Comparison of ENCODE assay signal across 18 mouse cellular contexts in the genomic region with DNA sequence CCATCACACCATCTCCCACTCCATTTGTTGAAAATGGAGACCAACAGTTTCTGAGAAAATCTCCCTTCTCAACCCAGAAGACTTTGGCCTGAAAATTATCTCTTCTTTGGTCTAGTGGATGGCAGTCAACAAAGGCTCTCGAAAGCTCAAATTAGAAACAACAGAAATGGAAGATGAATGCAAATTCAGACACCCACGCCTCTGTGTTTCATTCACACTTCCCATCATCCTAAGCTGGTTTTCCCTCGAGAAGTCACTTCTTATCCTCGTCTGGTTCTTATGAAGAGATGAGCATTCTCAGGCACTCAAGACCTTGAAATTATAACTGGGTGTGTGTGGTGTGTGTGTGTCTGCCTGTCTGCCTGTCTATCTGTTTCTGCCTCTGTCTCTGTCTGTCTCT.
"Had no signal": no experiment of that assay in that cellular context is flagged by ENCODE, and none has a peak within 500 bp of the region (broad histone marks: within the 10 kb centered on the region; RNA-seq: fewer than 3 reads in every experiment).

No protein-coding gene starts in this region.

- H3K36me3 ChIP-seq: limb, embryonic 10.5 days; liver, embryonic 15.5 days; midbrain, embryonic 13.5 days; neural tube, embryonic 15.5 days had no signal

- H3K9me3 ChIP-seq: liver, embryonic 15.5 days; midbrain, embryonic 13.5 days; neural tube, embryonic 15.5 days had no signal

- ATAC-seq: lung, postnatal 0 days; midbrain, embryonic 13.5 days had no signal

- DNase-seq: kidney, adult 11 months; kidney, adult 9 months; kidney, postnatal 36 days; layer of hippocampus, adult 9-11 months; lung, adult 2 months; lung, postnatal 36 days; thymus, adult 18-20 months; thymus, postnatal 25 days had no signal

- H3K27me3 ChIP-seq: liver, embryonic 15.5 days; midbrain, embryonic 13.5 days; neural tube, embryonic 15.5 days had no signal

- H3K4me2 ChIP-seq: liver, embryonic 11.5 days; liver, embryonic 15.5 days; midbrain, embryonic 13.5 days; neural tube, embryonic 15.5 days had no signal

- H3K4me1 ChIP-seq: limb, embryonic 10.5 days; liver, embryonic 15.5 days; midbrain, embryonic 13.5 days had no signal

- H3K4me3 ChIP-seq: left cerebral cortex, adult 2 months; limb, embryonic 10.5 days; liver, embryonic 15.5 days; midbrain, embryonic 13.5 days; myocyte; neural tube, embryonic 15.5 days had no signal

- H3K27ac ChIP-seq: kidney, postnatal 0 days; left cerebral cortex, adult 2 months; limb, embryonic 10.5 days; liver, embryonic 15.5 days; midbrain, embryonic 13.5 days; neural tube, embryonic 15.5 days; stomach, postnatal 0 days had no signal

- H3K9ac ChIP-seq: liver, embryonic 15.5 days; midbrain, embryonic 13.5 days; neural tube, embryonic 15.5 days had no signal
